Mouse (Mus musculus) liver, embryonic 14.5 days (tissue): ENCODE results near the gene Egfr.

Experiments used
- CTCF ChIP-seq: IDR thresholded peaks from 2 replicates; pipeline ENCODE4 v1.5.1; 2016; ENCODE audit warnings: antibody characterized with exemption, low read depth, control low read depth
- EP300 ChIP-seq: IDR thresholded peaks from 2 replicates; pipeline ENCODE4 v1.6.1; 2016; ENCODE audit warnings: antibody characterized with exemption, low read depth

- TF ChIP-seq CTCF (no peak), EP300 (no peak)
Observed at GRCm38 (mm10) chr11:16810086-16810485, 58.1 kb downstream of the Egfr start.
